Mouse (Mus musculus) limb, embryonic 13.5 days (tissue): ENCODE results near the gene Cfap54. TPM values are rescaled to one million over a fixed set of nuclear protein-coding genes. Genes with fewer than 3 reads are reported as not detected.
A peak's percentile ranks its signal among the peaks of the same experiment; 100 is the strongest.

Source experiments
- ATAC-seq: fragments of 200-750 bp; cut with Nextera tagmentation; 2 replicates; pipeline ENCODE4 v1.8.0; 2017; ENCODE audit warnings: low read depth, moderate number of reproducible peaks, moderate TSS enrichment; ENCODE audit not compliant: low FRiP score
- H3K27ac ChIP-seq: fragments of 300-500 bp; sonication (generic); 2 replicates; pipeline ENCODE4 v1.5.1; 2015; ENCODE audit warnings: inconsistent platforms, mild to moderate bottlenecking, moderate library complexity
- H3K27me3 ChIP-seq: fragments of 300-500 bp; sonication (generic); 2 replicates; pipeline ENCODE4 v1.6.1; 2015; ENCODE audit warnings: mild to moderate bottlenecking, inconsistent platforms
- H3K36me3 ChIP-seq: fragments of 300-500 bp; sonication (generic); 2 replicates; pipeline ENCODE4 v1.6.1; 2015; ENCODE audit warnings: inconsistent platforms, mild to moderate bottlenecking, moderate library complexity
- H3K4me1 ChIP-seq: fragments of 300-500 bp; sonication (generic); 2 replicates; pipeline ENCODE4 v1.6.1; 2015; ENCODE audit warnings: inconsistent platforms
- H3K4me2 ChIP-seq: fragments of 300-500 bp; sonication (generic); replicated peaks from 2 replicates; pipeline ENCODE4 v1.6.1; 2015; ENCODE audit warnings: inconsistent platforms, mild to moderate bottlenecking, moderate library complexity
- H3K4me3 ChIP-seq: fragments of 300-500 bp; sonication (generic); 2 replicates; pipeline ENCODE4 v1.5.1; 2015; ENCODE audit warnings: moderate library complexity, mild to moderate bottlenecking, inconsistent platforms
- H3K9ac ChIP-seq: fragments of 300-500 bp; sonication (generic); 2 replicates; pipeline ENCODE4 v1.6.1; 2015; ENCODE audit warnings: mild to moderate bottlenecking, inconsistent platforms
- H3K9me3 ChIP-seq: fragments of 300-500 bp; sonication (generic); 2 replicates; pipeline ENCODE4 v1.6.1; 2016; ENCODE audit warnings: inconsistent platforms
- WGBS: fragments of 180-500 bp; shearing (Covaris S2); methylation state at CpG from one replicate; pipeline ENCODE4 v1.1.7; 2015; 5-methylcytosine and 5-hydroxymethylcytosine counted together
- polyA plus RNA-seq: library from polyadenylated mRNA; unstranded; fragments of >200 nt; fragmentation: Nextera tagmentation; extraction: Ambion mirVana; gene quantifications from 2 replicates; pipeline ENCODE4 v1.2.1, GENCODE M21; 2015

The Cfap54 gene
- polyA plus RNA-seq, 1 experiment from 2014 or later, result 0.15 TPM

- 85% methylated on average over 2 of the region's 2 CpGs for WGBS
- H3K36me3 ChIP-seq, result no peaks in the 10 kb centered on the region
- no peaks in the 10 kb centered on the region for H3K27me3 ChIP-seq
- ATAC-seq, result no peak
- H3K9ac ChIP-seq, result no peak overlapping the region
- H3K27ac ChIP-seq, result no peak overlapping the region
- no peaks in the 10 kb centered on the region for H3K4me1 ChIP-seq
- no peak overlapping the region for H3K4me2 ChIP-seq
- no peak overlapping the region for H3K4me3 ChIP-seq
- no peaks in the 10 kb centered on the region for H3K9me3 ChIP-seq
These were observed 90.8 kb downstream of the Cfap54 start for GRCm38 (mm10) chr10:92990576-92990975.

GRCm38 (mm10) chr10:92965134-92965533, 116.3 kb downstream of the Cfap54 start:
- no peaks in the 10 kb centered on the region for H3K4me1 ChIP-seq
- no peaks in the 10 kb centered on the region for H3K27me3 ChIP-seq
- H3K9me3 ChIP-seq, result no peaks in the 10 kb centered on the region
- H3K4me2 ChIP-seq, result no peak overlapping the region
- H3K27ac ChIP-seq, result no peak overlapping the region
- WGBS, result 88% methylated on average over 3 of the region's 3 CpGs
- no peaks in the 10 kb centered on the region for H3K36me3 ChIP-seq
- no peak for ATAC-seq
- H3K4me3 ChIP-seq, result no peak overlapping the region
- no peak overlapping the region for H3K9ac ChIP-seq

- Histone ChIP-seq H3K36me3 (no peaks in the 10 kb centered on the region), H3K27me3 (no peaks in the 10 kb centered on the region), H3K4me2 (no peak overlapping the region), H3K9me3 (peaks cover 5% of the 10 kb centered on the region), H3K4me1 (no peaks in the 10 kb centered on the region), H3K4me3 (no peak overlapping the region), H3K27ac (no peak overlapping the region), H3K9ac (no peak overlapping the region)
- 83% methylated on average over 1 of the region's 1 CpGs for WGBS
- no peak for ATAC-seq
These were observed 131.4 kb downstream of the Cfap54 start for GRCm38 (mm10) chr10:92950044-92950443.

- Histone ChIP-seq H3K4me1 (peaks cover 14% of the 10 kb centered on the region), H3K4me3 (no peak overlapping the region), H3K9me3 (no peaks in the 10 kb centered on the region), H3K27me3 (no peaks in the 10 kb centered on the region), H3K9ac (no peak overlapping the region), H3K4me2 (no peak overlapping the region), H3K27ac (no peak overlapping the region), H3K36me3 (no peaks in the 10 kb centered on the region)
- 56% methylated on average over 7 of the region's 7 CpGs for WGBS
- ATAC-seq, result no peak
These were observed 138.4 kb downstream of the Cfap54 start for GRCm38 (mm10) chr10:92942848-92943645.

- Histone ChIP-seq H3K4me3 (no peak overlapping the region), H3K27me3 (no peaks in the 10 kb centered on the region), H3K9ac (no peak overlapping the region), H3K9me3 (no peaks in the 10 kb centered on the region), H3K4me1 (peaks cover 24% of the 10 kb centered on the region), H3K4me2 (no peak overlapping the region), H3K27ac (no peak overlapping the region), H3K36me3 (no peaks in the 10 kb centered on the region)
- no peak for ATAC-seq
- WGBS, result 66% methylated on average over 1 of the region's 1 CpGs
These were observed 139.8 kb downstream of the Cfap54 start for GRCm38 (mm10) chr10:92941616-92942015.

- 31% methylated on average over 10 of the region's 10 CpGs for WGBS
- Histone ChIP-seq H3K4me1 (peaks cover 27% of the 10 kb centered on the region), H3K27ac (no peak overlapping the region; the same call in 1 of the 2 replicates), H3K4me3 (no peak overlapping the region), H3K27me3 (no peaks in the 10 kb centered on the region), H3K9me3 (no peaks in the 10 kb centered on the region), H3K9ac (no peak overlapping the region), H3K36me3 (no peaks in the 10 kb centered on the region), H3K4me2 (peak overlapping the region; percentile 21; the same call in 1 of the 2 replicates)
- ATAC-seq, result no peak
These were observed 143.6 kb downstream of the Cfap54 start for GRCm38 (mm10) chr10:92937741-92938285.

- no peak overlapping the region for H3K4me2 ChIP-seq
- 68% methylated on average over 7 of the region's 7 CpGs for WGBS
- no peak overlapping the region for H3K9ac ChIP-seq
- H3K27ac ChIP-seq, result no peak overlapping the region
- H3K4me3 ChIP-seq, result no peak overlapping the region
- H3K36me3 ChIP-seq, result no peaks in the 10 kb centered on the region
- no peaks in the 10 kb centered on the region for H3K9me3 ChIP-seq
- H3K27me3 ChIP-seq, result no peaks in the 10 kb centered on the region
- ATAC-seq, result no peak
- H3K4me1 ChIP-seq, result peaks cover 27% of the 10 kb centered on the region
These were observed 144.3 kb downstream of the Cfap54 start for GRCm38 (mm10) chr10:92937091-92937490.

GRCm38 (mm10) chr10:92934506-92934905, 146.9 kb downstream of the Cfap54 start:
- Histone ChIP-seq H3K9me3 (no peaks in the 10 kb centered on the region), H3K36me3 (no peaks in the 10 kb centered on the region), H3K4me1 (peaks cover 27% of the 10 kb centered on the region), H3K4me3 (no peak overlapping the region), H3K27me3 (no peaks in the 10 kb centered on the region), H3K27ac (no peak overlapping the region), H3K9ac (no peak overlapping the region), H3K4me2 (no peak overlapping the region)
- peak; percentile 57 for ATAC-seq
- WGBS, result 22% methylated on average over 5 of the region's 5 CpGs

- no peaks in the 10 kb centered on the region for H3K36me3 ChIP-seq
- WGBS, result 79% methylated on average over 6 of the region's 6 CpGs
These were observed 147.8 kb downstream of the Cfap54 start for GRCm38 (mm10) chr10:92933616-92934015.

GRCm38 (mm10) chr10:92932464-92932863, 149.0 kb downstream of the Cfap54 start:
- H3K9me3 ChIP-seq, result no peaks in the 10 kb centered on the region
- no peak overlapping the region for H3K4me2 ChIP-seq
- ATAC-seq, result no peak
- H3K27ac ChIP-seq, result no peak overlapping the region
- no peaks in the 10 kb centered on the region for H3K27me3 ChIP-seq
- no peaks in the 10 kb centered on the region for H3K36me3 ChIP-seq
- H3K9ac ChIP-seq, result no peak overlapping the region
- no peak overlapping the region for H3K4me3 ChIP-seq
- WGBS, result 92% methylated on average over 12 of the region's 12 CpGs
- H3K4me1 ChIP-seq, result peaks cover 10% of the 10 kb centered on the region

More at GRCm38 (mm10) chr10:92933616-92934015, 147.8 kb downstream of the Cfap54 start:
- no peak overlapping the region for H3K4me3 ChIP-seq
- H3K4me1 ChIP-seq, result peaks cover 21% of the 10 kb centered on the region
- no peak overlapping the region for H3K27ac ChIP-seq
- no peaks in the 10 kb centered on the region for H3K9me3 ChIP-seq
- ATAC-seq, result no peak
- no peak overlapping the region for H3K4me2 ChIP-seq
- H3K9ac ChIP-seq, result no peak overlapping the region
- no peaks in the 10 kb centered on the region for H3K27me3 ChIP-seq

GRCm38 (mm10) chr10:92930036-92930435, 151.4 kb downstream of the Cfap54 start:
- 35% methylated on average over 1 of the region's 1 CpGs for WGBS
- ATAC-seq, result no peak

GRCm38 (mm10) chr10:92928256-92928655, 153.2 kb downstream of the Cfap54 start:
- 84% methylated on average over 3 of the region's 3 CpGs for WGBS
- Histone ChIP-seq H3K27me3 (no peaks in the 10 kb centered on the region), H3K27ac (no peak overlapping the region), H3K4me1 (no peaks in the 10 kb centered on the region), H3K4me2 (no peak overlapping the region), H3K9me3 (no peaks in the 10 kb centered on the region), H3K36me3 (no peaks in the 10 kb centered on the region), H3K9ac (no peak overlapping the region), H3K4me3 (no peak overlapping the region)
- no peak for ATAC-seq

More at GRCm38 (mm10) chr10:92930036-92930435, 151.4 kb downstream of the Cfap54 start:
- H3K27ac ChIP-seq, result no peak overlapping the region
- H3K9me3 ChIP-seq, result no peaks in the 10 kb centered on the region
- H3K4me1 ChIP-seq, result peaks cover 6% of the 10 kb centered on the region; the same call in 1 of the 2 replicates
- no peak overlapping the region for H3K4me3 ChIP-seq
- H3K9ac ChIP-seq, result no peak overlapping the region
- no peak overlapping the region for H3K4me2 ChIP-seq
- no peaks in the 10 kb centered on the region for H3K27me3 ChIP-seq
- H3K36me3 ChIP-seq, result no peaks in the 10 kb centered on the region
